Mouse (Mus musculus): ENCODE data around the gene Mgp. TPM values are rescaled to one million over a fixed set of nuclear protein-coding genes. Genes with fewer than 3 reads are reported as not detected.
"Not testable (repeated sequence)": the region's sequence is repeated elsewhere in the genome, so short reads cannot be mapped to it uniquely, and the experiment has no call there.

The Mgp gene
- total RNA-seq, 2 experiments from 2014 or later, result 1.9 TPM; not detected in 1

GRCm38 (mm10) chr6:136900369-136901009, 24.9 kb upstream of the Mgp start:
- no peak for ATAC-seq (replicated peaks; ENCODE audit: low FRiP score, poor library complexity, severe bottlenecking)

GRCm38 (mm10) chr6:136898954-136899353, 23.3 kb upstream of the Mgp start:
- ATAC-seq (replicated peaks; ENCODE audit: low FRiP score, poor library complexity, severe bottlenecking), result no peak

GRCm38 (mm10) chr6:136898222-136898621, 22.6 kb upstream of the Mgp start:
- no peak for ATAC-seq (replicated peaks; ENCODE audit: low FRiP score, poor library complexity, severe bottlenecking)

- ATAC-seq (replicated peaks; ENCODE audit: low FRiP score, poor library complexity, severe bottlenecking), result no peak
These were observed 22.2 kb upstream of the Mgp start for GRCm38 (mm10) chr6:136897789-136898188.

DNA sequence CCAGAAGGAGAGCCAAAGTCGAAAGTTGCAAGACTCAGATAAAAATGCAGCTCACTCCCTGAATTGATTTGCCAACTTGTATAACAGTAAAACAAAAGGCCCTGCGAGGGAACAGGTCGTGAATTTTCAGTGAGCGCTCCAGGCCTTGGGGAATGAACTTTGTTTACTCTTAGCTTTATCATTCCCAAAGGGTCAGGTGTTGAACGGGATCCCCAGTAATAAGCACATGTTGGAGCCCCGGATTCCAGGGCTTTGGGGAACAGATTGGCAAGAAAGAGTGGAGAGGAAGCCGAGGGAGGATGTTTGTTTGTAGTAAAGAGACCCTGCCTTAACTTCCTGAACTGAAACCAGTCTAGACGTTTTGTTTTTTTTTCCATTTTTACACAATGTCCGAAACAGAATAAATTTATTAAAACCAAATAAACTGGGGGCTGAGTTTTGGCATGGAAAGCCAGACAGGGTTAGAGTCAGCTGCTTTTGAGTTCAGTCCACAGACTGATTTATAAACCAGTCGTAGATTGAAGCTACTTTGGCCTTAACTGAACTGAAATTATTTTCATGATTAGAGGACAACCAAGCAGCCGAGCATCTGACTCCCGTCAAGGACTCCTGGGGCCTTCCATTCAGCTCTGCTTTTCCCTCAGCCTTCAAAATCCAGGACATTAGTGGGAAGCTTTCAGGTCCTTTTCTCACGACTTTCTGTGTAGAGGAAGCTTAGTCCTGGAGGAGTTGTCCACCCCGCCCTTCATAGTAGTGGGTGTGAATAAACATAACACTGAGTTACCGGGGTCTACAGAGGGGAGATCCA, 19.1 kb upstream of the Mgp start:
- no peak for ATAC-seq (replicated peaks; ENCODE audit: low FRiP score, poor library complexity, severe bottlenecking)

DNA sequence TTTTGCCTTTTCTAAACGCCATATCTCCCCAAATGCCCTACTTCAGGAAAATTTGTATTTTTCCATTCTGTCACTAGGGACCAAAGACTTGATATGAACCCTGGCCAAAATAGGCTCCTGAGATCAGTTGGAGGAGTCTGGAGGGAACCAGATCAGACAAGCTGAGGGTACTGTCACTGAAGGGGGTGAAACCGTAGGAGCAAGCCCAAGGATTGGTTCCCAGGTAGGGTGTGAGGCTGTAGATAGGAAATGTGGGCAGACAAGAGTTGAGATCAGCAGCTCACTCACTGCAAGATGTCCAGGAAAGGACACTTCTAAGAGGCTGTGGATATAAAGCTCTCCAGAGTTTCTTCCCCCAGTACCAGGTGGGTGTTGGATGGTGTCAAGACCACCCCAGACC, 16.4 kb upstream of the Mgp start:
- ATAC-seq (replicated peaks; ENCODE audit: low FRiP score, poor library complexity, severe bottlenecking), result no peak

GRCm38 (mm10) chr6:136889554-136889953, 13.9 kb upstream of the Mgp start:
- no peak for ATAC-seq (replicated peaks; ENCODE audit: low FRiP score, poor library complexity, severe bottlenecking)

GRCm38 (mm10) chr6:136889067-136889466, 13.4 kb upstream of the Mgp start:
- no peak for ATAC-seq (replicated peaks; ENCODE audit: low FRiP score, poor library complexity, severe bottlenecking)

DNA sequence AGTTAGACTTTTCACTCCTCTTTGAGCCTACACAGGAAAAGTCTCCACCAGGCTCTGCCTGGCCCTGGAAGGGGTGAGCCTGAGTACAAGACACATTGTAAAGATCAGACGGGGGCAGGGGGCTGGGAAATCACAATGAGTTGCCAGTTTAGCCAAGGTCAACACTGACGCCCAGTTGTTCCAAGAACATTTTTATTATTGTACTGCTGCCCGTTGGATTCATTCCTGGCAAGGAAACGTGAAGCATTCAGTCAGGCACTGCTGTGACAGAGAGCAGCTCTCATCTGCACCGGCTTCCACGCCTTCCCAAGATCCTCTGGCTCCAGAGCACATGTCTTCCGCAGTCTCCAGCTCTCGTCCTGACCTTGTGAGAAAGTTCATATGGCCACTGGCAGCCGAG, 12.2 kb upstream of the Mgp start:
- ATAC-seq (replicated peaks; ENCODE audit: low FRiP score, poor library complexity, severe bottlenecking), result no peak

DNA sequence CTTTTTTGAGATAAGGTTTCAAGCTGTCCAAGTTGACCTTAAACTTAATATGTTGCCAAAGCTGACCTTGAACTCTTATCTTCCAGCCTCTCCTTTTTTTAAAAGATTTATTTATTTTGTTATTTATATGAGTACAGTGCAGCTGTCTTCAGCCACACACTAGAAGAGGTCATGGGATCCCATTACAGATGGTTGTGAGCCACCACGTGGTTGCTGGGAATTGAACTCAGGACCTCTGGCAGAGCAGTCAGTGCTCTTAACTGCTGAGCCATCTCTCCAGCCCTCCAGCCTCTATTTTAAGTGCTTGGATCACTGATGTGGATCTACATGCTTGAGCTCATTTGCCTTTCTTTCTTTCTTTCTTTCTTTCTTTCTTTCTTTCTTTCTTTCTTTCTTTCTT, 9.1 kb upstream of the Mgp start:
- ATAC-seq (replicated peaks; ENCODE audit: low FRiP score, poor library complexity, severe bottlenecking), result not testable (repeated sequence)

DNA sequence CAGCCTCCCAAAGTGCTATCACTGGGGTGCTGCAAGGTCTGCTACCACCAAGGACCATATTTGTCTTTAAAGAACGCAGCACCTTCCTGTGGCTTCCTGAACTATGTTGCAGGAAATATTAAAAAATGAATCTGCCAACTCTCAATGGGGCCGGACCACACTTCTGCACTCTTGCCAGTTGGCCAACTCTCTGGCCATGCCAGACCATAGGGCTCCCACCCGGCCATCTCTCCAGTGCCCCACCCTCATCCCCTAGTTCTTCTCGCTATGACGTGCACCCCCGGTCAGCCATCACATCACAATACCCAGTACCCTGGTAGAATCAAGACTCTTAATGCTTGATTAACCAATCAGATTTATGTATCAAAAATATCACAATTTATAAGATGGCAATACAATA, 8.3 kb upstream of the Mgp start:
- ATAC-seq (replicated peaks; ENCODE audit: low FRiP score, poor library complexity, severe bottlenecking), result no peak

GRCm38 (mm10) chr6:136883431-136883915, 7.8 kb upstream of the Mgp start:
- no peak for ATAC-seq (replicated peaks; ENCODE audit: low FRiP score, poor library complexity, severe bottlenecking)

DNA sequence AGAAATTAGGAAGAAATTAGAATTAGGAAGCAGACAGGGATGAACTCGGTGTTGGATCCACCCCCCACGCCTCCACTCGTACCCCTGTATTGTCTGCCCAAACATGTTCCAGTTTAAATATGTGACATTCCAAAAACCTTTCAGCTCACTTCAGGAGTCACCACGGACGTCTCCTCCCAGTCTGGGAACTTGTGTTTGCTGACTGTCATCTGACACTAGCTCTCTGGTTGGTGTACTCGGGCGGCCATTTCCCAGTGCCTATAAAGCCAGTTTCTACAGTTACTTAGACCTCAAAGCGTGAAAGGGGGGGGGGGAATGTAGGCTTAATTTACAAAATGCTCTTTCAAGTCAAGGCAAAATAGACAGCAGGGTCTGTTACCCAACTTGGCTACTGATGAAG, 6.1 kb upstream of the Mgp start:
- no peak for ATAC-seq (replicated peaks; ENCODE audit: low FRiP score, poor library complexity, severe bottlenecking)

GRCm38 (mm10) chr6:136874599-136874998, 1.0 kb downstream of the Mgp start:
- no peak for ATAC-seq (replicated peaks; ENCODE audit: low FRiP score, poor library complexity, severe bottlenecking)

GRCm38 (mm10) chr6:136868921-136869320, 6.7 kb downstream of the Mgp start:
- ATAC-seq (replicated peaks; ENCODE audit: low FRiP score, poor library complexity, severe bottlenecking), result no peak

- no peak for ATAC-seq (replicated peaks; ENCODE audit: low FRiP score, poor library complexity, severe bottlenecking)
These were observed 9.5 kb downstream of the Mgp start for GRCm38 (mm10) chr6:136866150-136866549.

DNA sequence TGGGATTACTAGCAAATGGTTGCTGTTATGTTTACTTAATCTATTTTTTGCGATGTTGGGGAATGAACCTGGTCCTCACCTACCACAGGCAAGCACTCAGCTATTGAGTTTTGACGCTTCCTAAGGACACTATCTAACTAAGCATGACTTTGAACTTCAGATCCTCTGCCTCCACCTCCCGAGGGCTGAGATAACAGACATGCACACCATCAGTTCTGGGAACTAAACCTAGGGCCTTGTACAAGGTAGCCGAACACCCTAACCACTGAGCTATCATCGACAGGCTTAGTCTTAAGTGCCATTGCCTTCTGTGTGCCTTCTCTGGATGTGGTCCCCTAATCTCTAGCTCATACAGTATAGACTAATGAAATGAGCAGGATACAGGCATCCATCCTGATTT, 10.3 kb downstream of the Mgp start:
- ATAC-seq (replicated peaks; ENCODE audit: low FRiP score, poor library complexity, severe bottlenecking), result no peak

GRCm38 (mm10) chr6:136861020-136861419, 14.6 kb downstream of the Mgp start:
- no peak; the same call in 1 of the 2 replicates for ATAC-seq (replicated peaks; ENCODE audit: low FRiP score, poor library complexity, severe bottlenecking)

DNA sequence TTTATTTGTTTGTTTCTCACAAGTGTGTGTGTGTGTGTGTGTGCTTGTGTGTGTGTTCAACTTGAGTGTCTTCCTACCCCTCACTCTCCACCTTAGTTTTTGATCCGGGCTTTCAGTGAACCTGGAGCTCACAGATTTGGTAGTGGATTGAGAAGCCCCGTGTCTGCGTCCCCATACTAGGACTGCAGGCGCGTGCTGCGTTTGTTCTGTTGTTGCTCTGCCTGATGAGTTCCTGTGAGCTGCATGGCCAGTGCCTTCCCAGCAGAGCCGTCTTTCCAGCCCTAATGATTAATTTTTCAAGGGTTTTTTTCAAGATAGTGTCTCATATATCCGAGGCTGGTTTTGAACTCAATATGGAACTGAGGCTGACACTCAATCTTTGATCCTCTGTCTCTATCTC, 17.2 kb downstream of the Mgp start:
- no peak for ATAC-seq (replicated peaks; ENCODE audit: low FRiP score, poor library complexity, severe bottlenecking)

- ATAC-seq (replicated peaks; ENCODE audit: low FRiP score, poor library complexity, severe bottlenecking), result peak; percentile 46
These were observed 17.8 kb downstream of the Mgp start for GRCm38 (mm10) chr6:136857873-136858260.

DNA sequence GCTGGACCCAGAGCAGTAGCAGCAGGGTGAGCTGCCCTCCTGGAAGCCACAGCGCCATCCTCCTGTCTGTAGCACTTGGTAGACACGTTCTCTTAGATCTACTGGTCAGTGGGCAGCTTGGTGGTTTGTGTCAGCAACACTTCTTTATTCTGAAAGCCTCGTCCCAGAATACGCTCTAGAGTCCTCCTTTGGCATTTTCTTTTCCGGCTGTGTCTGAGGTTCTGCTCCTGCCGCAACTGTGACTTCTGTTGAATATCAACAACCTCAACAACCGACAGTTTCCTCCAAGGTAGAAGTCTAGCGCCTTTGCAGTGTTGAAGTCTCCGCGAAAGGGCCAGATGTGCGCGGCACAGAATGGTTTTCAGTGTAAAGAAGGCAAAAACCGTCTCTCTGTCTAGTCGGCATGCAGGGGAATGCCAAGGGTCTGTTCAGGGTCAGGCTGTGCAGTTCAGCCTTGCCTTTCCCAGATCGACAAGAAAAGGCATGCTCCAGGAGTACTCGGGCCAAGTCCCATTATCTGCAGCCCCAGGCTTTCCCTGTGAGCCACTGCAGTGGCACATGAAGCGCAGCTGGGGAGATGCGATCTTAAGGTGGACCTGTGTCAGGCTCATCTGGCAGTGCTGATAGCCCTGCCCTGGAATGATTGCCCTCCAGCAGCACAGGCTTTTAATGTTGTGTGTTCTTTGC, 18.3 kb downstream of the Mgp start, which contains the start of gene Art4:
Art4 (minus strand) TSS at position 548 of the 687 bp plus-strand sequence.
- peak; percentile 82 for ATAC-seq (replicated peaks; ENCODE audit: low FRiP score, poor library complexity, severe bottlenecking)

All from erythroblast, adult 5-6 weeks (primary cell).